Mouse (Mus musculus) embryonic fibroblast, embryonic 13.5 days (primary cell): ENCODE results near the gene Aldob.

Experiments
- CTCF ChIP-seq: IDR thresholded peaks from 2 replicates; pipeline ENCODE4 v1.5.1; 2011; ENCODE audit warnings: mild to moderate bottlenecking, control low read depth, low read length, moderate library complexity, borderline replicate concordance; ENCODE audit not compliant: insufficient read depth
- POLR2A ChIP-seq: IDR thresholded peaks from 2 replicates; pipeline ENCODE4 v1.6.1; 2011; ENCODE audit warnings: low read depth, mild to moderate bottlenecking, control low read depth, low read length, moderate library complexity

DNA sequence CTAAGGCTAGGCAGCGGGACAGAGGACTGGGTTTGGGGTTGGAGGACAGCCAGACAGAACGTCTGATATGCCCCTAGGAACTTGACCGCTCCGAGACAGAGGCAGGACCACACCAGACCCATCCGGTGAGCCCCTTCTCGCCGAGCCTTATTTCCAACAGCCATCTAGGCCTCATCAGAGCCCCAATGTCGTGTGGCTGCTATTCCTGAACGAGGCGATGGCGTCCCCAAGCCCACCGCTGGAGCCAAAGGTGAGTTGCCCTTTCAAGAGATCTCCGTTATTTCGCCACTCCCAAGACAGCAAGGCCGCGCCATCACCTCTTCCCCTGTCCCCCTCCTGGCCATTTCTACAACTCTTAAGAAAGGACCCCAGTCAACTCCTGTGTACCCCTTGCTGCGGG is 28.0 kb downstream of the Aldob start:
- no peak for TF ChIP-seq CTCF
- TF ChIP-seq POLR2A = no peak
